Mouse (Mus musculus): ENCODE measurements around the gene Samd10. TPM values are rescaled to one million over a fixed set of nuclear protein-coding genes. Genes with fewer than 3 reads are reported as not detected.

Samd10 gene
- total RNA-seq (2023; ENCODE audit: inconsistent age), result 11.6 to 16.0 TPM (median 13.1 TPM) in 4 replicates

GRCm38 (mm10) chr2:181598454-181599351 lies at the start of gene Samd10:
Gene Samd10, minus strand, starts transcription at chr2:181599212.

GRCm38 (mm10) chr2:181592231-181593041 lies 6.6 kb downstream of the Samd10 start, which contains the start of gene Zfp512b:
Gene Zfp512b, minus strand, starts transcription at chr2:181592803.

GRCm38 (mm10) chr2:181591528-181592085 lies 7.4 kb downstream of the Samd10 start, which contains the start of gene Prpf6:
Gene Prpf6, plus strand, starts transcription at chr2:181591868.

GRCm38 (mm10) chr2:181584411-181584942 lies 14.5 kb downstream of the Samd10 start, which contains the start of gene Uckl1:
Gene Uckl1, minus strand, starts transcription at chr2:181584892.

Other genes starting within 250 kb of the Samd10 start
- gene Zgpat, start 234.3 kb downstream of the Samd10 start, total RNA-seq (2023; ENCODE audit: inconsistent age), result 66.0 to 80.8 TPM (median 75.7 TPM) in 4 replicates
- 88.0 to 95.4 TPM (median 92.8 TPM) in 4 replicates for gene Arfrp1, start 233.8 kb downstream of the Samd10 start, total RNA-seq (2023; ENCODE audit: inconsistent age)
- 57.8 to 65.4 TPM (median 60.3 TPM) in 4 replicates for gene Lime1, start 219.1 kb downstream of the Samd10 start, total RNA-seq (2023; ENCODE audit: inconsistent age)
- 0.29 to 1.3 TPM (median 0.69 TPM) in 4 replicates for gene Zbtb46, start 139.8 kb downstream of the Samd10 start, total RNA-seq (2023; ENCODE audit: inconsistent age)
- gene Abhd16b, start 106.0 kb downstream of the Samd10 start, total RNA-seq (2023; ENCODE audit: inconsistent age), result not detected in 4 replicates
- 79.5 to 84.3 TPM (median 80.4 TPM) in 4 replicates for gene Tpd52l2, start 102.1 kb downstream of the Samd10 start, total RNA-seq (2023; ENCODE audit: inconsistent age)
- gene Dnajc5, start 78.7 kb downstream of the Samd10 start, total RNA-seq (2023; ENCODE audit: inconsistent age), result 112 to 128 TPM (median 117 TPM) in 4 replicates
- gene Uckl1, start 14.3 kb downstream of the Samd10 start, total RNA-seq (2023; ENCODE audit: inconsistent age), result 161 to 195 TPM (median 177 TPM) in 4 replicates
- 60.3 to 64.9 TPM (median 63.4 TPM) in 4 replicates for gene Prpf6, start 7.3 kb downstream of the Samd10 start, total RNA-seq (2023; ENCODE audit: inconsistent age)
- gene Zfp512b, start 6.4 kb downstream of the Samd10 start, total RNA-seq (2023; ENCODE audit: inconsistent age), result 37.9 to 43.7 TPM (median 42.4 TPM) in 4 replicates
- gene Gm29797, start 57.8 kb upstream of the Samd10 start, total RNA-seq (2023; ENCODE audit: inconsistent age), result 1.2 TPM in 1 of 4 replicates, not detected in the others
- gene Sox18, start 72.4 kb upstream of the Samd10 start, total RNA-seq (2023; ENCODE audit: inconsistent age), result not detected in 4 replicates
- gene Tcea2, start 81.1 kb upstream of the Samd10 start, total RNA-seq (2023; ENCODE audit: inconsistent age), result 15.8 to 23.0 TPM (median 19.9 TPM) in 4 replicates
- 162 to 178 TPM (median 173 TPM) in 4 replicates for gene Rgs19, start 94.8 kb upstream of the Samd10 start, total RNA-seq (2023; ENCODE audit: inconsistent age)
- not detected in 4 replicates for gene Lkaaear1, start 99.2 kb upstream of the Samd10 start, total RNA-seq (2023; ENCODE audit: inconsistent age)
- gene Oprl1, start 115.8 kb upstream of the Samd10 start, total RNA-seq (2023; ENCODE audit: inconsistent age), result 0.45 to 0.63 TPM (median 0.57 TPM) in 3 of 4 replicates, not detected in the other
- not detected in 4 replicates for gene Myt1, start 164.1 kb upstream of the Samd10 start, total RNA-seq (2023; ENCODE audit: inconsistent age)
- 38.7 to 47.6 TPM (median 42.9 TPM) in 4 replicates for gene Pcmtd2, start 238.6 kb upstream of the Samd10 start, total RNA-seq (2023; ENCODE audit: inconsistent age)

All from B cell, adult (primary cell).